In the genomic region with DNA sequence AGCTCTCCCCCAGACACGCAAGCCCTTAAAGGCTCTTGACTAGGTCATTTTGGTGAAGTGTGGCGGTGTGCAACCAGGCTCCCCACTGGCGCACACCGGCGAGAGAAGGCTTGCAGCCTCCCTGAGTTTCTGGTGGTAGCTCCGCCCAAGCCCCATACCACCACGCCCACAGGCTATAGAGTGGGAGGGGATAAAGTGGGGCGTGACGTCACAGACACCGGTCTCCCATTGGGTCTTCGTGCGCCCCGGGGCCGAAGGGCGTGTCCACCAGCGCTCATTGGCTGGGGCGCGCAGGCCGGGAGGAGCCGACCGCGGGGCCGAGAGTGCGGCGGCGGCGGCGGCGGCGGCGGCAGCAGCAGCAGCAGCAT, we compare ENCODE assay signal across 8 mouse cellular contexts. TPM values are rescaled to one million over a fixed set of nuclear protein-coding genes. Genes with fewer than 3 reads are reported as not detected.
DNase-seq lines count a peak whose midpoint lies in the region; ATAC-seq lines count a peak whose summit lies in the region.

A gene (plus strand): TSS at position 277 of the 368 bp plus-strand sequence.

- peak within 1 kb of the TSS; percentile 98 for H3K4me2 ChIP-seq in hindbrain, embryonic 11.5 days (replicated peaks; ENCODE audit: low read depth, low read length)

- peak within 1 kb of the TSS; percentile 77 for H3K9ac ChIP-seq in hindbrain, embryonic 11.5 days (ENCODE audit: low read depth, low read length)

- H3K27ac ChIP-seq in hindbrain, embryonic 11.5 days (ENCODE audit: low read depth, low read length): peak within 1 kb of the TSS; percentile 80

- 0 out of 2 replicates have a peak, but pooled peaks cover 2% of the 10 kb centered on the region for H3K4me1 ChIP-seq in hindbrain, embryonic 11.5 days (replicated peaks; ENCODE audit: control insufficient read depth, insufficient read depth, low read length)

- peak; percentile 99 for DNase-seq in Muller cell, postnatal 12 days (ENCODE audit: inconsistent ontology term)
- peak; percentile 98 for DNase-seq in cerebellum, adult 9-11 months
- peak; percentile 96 to 99 for DNase-seq in frontal cortex, adult 2 months (ENCODE audit: extremely low spot score in 1 of 2, low spot score in 1 of 2)
- DNase-seq in hindbrain, embryonic 11.5 days (ENCODE audit: low spot score): peak; percentile 99
- DNase-seq in layer of hippocampus, postnatal 10 days (ENCODE audit: low spot score in 2 of 2): peak; percentile 97 to 98
- DNase-seq in lung, postnatal 10 days: peak; percentile 99
- DNase-seq in ovary, postnatal 36 days (ENCODE audit: low spot score): peak; percentile 97
- DNase-seq in thymus, postnatal 25 days: peak; percentile 99

- H3K27me3 ChIP-seq in hindbrain, embryonic 11.5 days (ENCODE audit: control insufficient read depth, insufficient read depth, low read length): no peaks in the 10 kb centered on the region; the same call in 1 of the 2 replicates

- peak within 1 kb of the TSS; percentile 84 for H3K4me3 ChIP-seq in hindbrain, embryonic 11.5 days (ENCODE audit: low read depth, low read length)

- peak; percentile 98 for ATAC-seq in hindbrain, embryonic 11.5 days (ENCODE audit: low FRiP score)

- no peaks in the 10 kb centered on the region for H3K36me3 ChIP-seq in hindbrain, embryonic 11.5 days (ENCODE audit: control insufficient read depth, insufficient read depth, low read length)

- 0 out of 2 replicates have a peak, but pooled peaks cover under 1% of the 10 kb centered on the region for H3K9me3 ChIP-seq in hindbrain, embryonic 11.5 days (ENCODE audit: control insufficient read depth, low read length)

- WGBS in hindbrain, embryonic 11.5 days: under 1% methylated on average over 30 of the region's 31 CpGs

RNA-seq across cellular contexts. Expression of the gene that starts here (rescaled TPM):
- polyA plus RNA-seq in frontal cortex, adult 2 months (2012; rRNA removed): 186 and 204 TPM in 2 replicates
- polyA plus RNA-seq in hindbrain, embryonic 11.5 days (2014; fragmentation: Nextera tagmentation; extraction: Ambion mirVana): 30.3 and 31.0 TPM in 2 replicates
- 100 to 1,000 TPM; 120 to 121 TPM for total RNA-seq in layer of hippocampus, postnatal 10 days (2021)

Comparison
In these comparisons a context has a peak if more than half of its experiments do, and no peak if none do; other contexts are left out.
1. Peak in every context shown above with its lines: DNase-seq, ATAC-seq, H3K4me3 ChIP-seq and H3K27ac ChIP-seq.